Mouse (Mus musculus): ENCODE measurements around the gene Anapc7. TPM values are rescaled to one million over a fixed set of nuclear protein-coding genes. Genes with fewer than 3 reads are reported as not detected.
"Not testable (repeated sequence)": the region's sequence is repeated elsewhere in the genome, so short reads cannot be mapped to it uniquely, and the experiment has no call there.

Anapc7 gene
- polyA plus RNA-seq, 1 experiment from 2014 or later: 56.1 TPM

DNA sequence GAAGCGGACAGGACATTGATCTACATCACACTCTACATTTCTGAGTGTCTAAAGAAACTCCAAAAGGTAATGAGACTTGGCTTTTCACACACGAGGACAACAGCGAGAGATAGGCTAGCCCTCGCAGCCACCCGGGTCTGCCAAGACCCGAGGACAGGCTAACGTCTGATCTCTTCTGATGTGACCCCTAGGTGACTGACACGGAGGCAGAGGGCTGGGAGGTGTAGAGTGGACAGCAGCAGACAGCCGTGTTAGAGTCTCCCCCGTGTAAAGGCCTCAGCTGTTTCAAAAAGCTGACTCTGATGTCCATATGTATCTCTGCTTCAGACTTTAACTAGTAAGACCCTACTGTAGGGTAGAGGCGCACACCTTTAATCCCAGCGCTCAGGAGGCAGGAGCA, 18.1 kb upstream of the Anapc7 start:
- CTCF ChIA-PET: interaction anchor here (0.8 kb wide), 1 partner anchor 9 kb away, joined by 3 read pairs; no protein-coding TSS in a partner anchor
- in situ Hi-C loops (cut with MboI; ENCODE audit: low pct_unique_long_range_greater_than_20kb): loop anchor here (5.0 kb wide), 2 partner anchors 224 to 324 kb away; no protein-coding TSS in a partner anchor
- no peaks in the 10 kb centered on the region for H3K27me3 ChIP-seq
- POLR2A ChIA-PET: no interaction called here
- DNase-seq (ENCODE audit: low read depth, low spot score): no peak
- no peak for ATAC-seq
- TF ChIP-seq CTCF (IDR thresholded peaks at IDR 0.05): no peak

DNA sequence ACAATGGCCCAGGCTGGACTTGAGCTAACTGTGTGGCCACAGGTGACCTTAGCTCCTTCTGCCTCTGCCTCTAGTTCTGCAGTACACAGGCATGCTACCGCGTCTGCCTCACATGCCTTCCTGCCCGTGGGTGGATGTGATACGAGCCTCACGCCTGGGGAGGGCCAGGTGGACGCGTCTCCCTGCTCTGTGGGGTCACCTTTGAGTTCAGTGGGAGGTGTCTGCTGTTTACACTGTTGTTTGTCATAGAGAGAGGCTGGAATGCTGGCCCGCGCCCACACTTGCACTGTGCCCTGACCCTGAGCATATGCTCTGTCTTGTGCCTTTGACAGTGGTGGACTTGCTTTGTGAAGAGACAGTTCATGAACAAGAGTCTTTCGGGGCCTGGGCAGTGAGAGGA, 16.0 kb upstream of the Anapc7 start:
- no peaks in the 10 kb centered on the region for H3K27me3 ChIP-seq
- ChIA-PET CTCF (no interaction called here), POLR2A (interaction anchor here (1.0 kb wide), 1 partner anchor 95 kb away, joined by 13 read pairs; no protein-coding TSS in a partner anchor)
- no peak for TF ChIP-seq CTCF (IDR thresholded peaks at IDR 0.05)
- in situ Hi-C loops (cut with MboI; ENCODE audit: low pct_unique_long_range_greater_than_20kb): no loop called here
- DNase-seq (ENCODE audit: low read depth, low spot score) (no peak), ATAC-seq (no peak)

DNA sequence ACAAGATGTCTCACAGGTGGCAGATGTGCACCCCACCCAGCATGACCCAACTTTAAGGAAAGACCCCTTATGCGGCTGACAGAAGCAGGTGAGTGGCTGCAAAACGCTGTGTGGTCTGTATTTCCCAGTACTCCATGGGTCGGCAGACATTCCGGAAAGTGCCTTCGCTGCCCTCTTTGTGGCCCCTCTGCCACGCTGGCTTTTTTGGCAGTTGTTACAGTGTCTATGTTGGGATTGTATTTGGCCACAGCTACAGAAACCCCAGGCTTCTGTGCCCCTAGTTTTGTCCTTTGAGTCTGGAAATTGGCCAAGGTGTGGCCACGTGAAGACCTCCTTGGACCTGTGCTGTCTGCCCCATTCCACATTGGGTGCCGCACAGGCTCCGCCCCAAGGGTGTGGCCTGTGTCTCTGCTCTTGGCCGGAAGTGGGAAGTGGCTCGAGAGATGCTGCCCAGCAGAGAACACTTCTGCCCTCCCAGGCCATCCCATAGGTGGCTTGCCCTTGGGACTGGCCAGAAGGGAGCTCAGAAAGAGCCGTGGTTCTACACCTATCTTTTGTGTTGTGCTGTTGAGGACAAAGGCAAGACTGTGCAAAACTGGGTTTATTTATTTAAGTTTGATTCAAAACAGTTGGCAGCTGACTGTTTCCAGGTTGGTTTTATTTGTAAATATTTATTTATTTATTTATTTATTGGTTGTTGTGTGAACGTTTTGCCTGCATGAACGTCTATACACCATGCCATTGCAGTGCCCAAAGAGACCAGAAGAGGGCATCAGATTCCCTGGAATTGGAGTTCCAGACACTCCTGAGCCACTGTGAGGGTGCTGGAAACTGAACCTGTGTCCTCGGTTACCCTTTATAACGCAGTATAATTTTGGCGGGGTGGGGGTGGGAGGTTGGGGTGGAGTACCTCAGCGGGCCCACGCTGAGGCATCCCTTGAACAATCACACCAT, 11.5 kb upstream of the Anapc7 start:
- H3K27me3 ChIP-seq: no peaks in the 10 kb centered on the region
- ATAC-seq: no peak
- no peak for DNase-seq (ENCODE audit: low read depth, low spot score)
- ChIA-PET POLR2A (no interaction called here), CTCF (interaction anchor here (1.1 kb wide), 1 partner anchor 16 kb away, joined by 3 read pairs; no protein-coding TSS in a partner anchor)
- in situ Hi-C loops (cut with MboI; ENCODE audit: low pct_unique_long_range_greater_than_20kb): no loop called here
- TF ChIP-seq CTCF (IDR thresholded peaks at IDR 0.05): no peak

DNA sequence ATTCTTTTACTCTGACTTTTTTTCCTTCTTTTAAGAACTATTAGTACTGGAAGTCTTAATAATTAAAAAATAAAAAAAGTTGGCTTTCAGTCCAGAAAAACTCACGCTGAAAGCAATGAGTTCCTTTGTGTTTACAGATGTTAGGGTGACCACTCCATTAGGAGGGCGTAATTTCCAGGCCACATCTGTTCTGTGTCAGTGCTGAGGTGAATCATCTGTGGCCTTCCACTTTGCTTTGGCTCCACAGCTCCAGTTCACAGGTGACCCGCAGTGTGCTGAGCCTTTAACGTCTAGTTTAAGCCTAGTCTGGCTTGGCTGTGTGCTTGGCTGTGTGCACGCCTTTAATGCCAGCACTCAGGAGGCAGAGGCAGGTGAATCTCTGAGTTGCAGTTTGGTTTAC, 9.6 kb upstream of the Anapc7 start:
- ATAC-seq (no peak), DNase-seq (ENCODE audit: low read depth, low spot score) (no peak)
- no peak for TF ChIP-seq CTCF (IDR thresholded peaks at IDR 0.05)
- H3K27me3 ChIP-seq: no peaks in the 10 kb centered on the region
- in situ Hi-C loops (cut with MboI; ENCODE audit: low pct_unique_long_range_greater_than_20kb): no loop called here
- POLR2A ChIA-PET: interaction anchor here (0.7 kb wide), 1 partner anchor 200 kb away, joined by 3 read pairs; no protein-coding TSS in a partner anchor
- CTCF ChIA-PET: interaction anchor here (1.4 kb wide), 1 partner anchor 14 kb away, joined by 4 read pairs; no protein-coding TSS in a partner anchor

DNA sequence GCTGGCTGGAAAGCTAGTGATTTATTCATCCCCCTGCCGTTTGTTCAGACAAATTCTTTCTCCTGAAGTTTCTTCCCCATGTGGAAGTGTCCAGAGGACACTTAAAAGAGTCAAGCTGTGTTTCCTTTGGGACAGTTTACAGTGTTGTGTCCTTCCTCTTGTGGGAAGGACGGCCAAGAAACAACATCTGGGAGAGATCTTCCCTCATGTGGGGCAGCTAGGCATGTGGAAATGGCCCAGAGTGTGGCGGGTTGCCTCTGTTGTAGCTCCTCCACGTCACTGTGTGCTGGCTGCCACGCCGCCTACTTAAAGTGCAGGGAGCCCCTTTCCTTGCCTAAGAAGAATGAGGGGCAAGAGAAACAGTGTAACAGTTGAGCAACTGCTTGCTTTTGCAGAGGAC, 8.7 kb upstream of the Anapc7 start:
- in situ Hi-C loops (cut with MboI; ENCODE audit: low pct_unique_long_range_greater_than_20kb): no loop called here
- DNase-seq (ENCODE audit: low read depth, low spot score) (no peak), ATAC-seq (no peak)
- ChIA-PET CTCF (interaction anchor here (1.4 kb wide), 1 partner anchor 15 kb away, joined by 4 read pairs; no protein-coding TSS in a partner anchor), POLR2A (interaction anchor here (0.7 kb wide), 1 partner anchor 199 kb away, joined by 3 read pairs; no protein-coding TSS in a partner anchor)
- no peak for TF ChIP-seq CTCF (IDR thresholded peaks at IDR 0.05)
- H3K27me3 ChIP-seq: no peaks in the 10 kb centered on the region

DNA sequence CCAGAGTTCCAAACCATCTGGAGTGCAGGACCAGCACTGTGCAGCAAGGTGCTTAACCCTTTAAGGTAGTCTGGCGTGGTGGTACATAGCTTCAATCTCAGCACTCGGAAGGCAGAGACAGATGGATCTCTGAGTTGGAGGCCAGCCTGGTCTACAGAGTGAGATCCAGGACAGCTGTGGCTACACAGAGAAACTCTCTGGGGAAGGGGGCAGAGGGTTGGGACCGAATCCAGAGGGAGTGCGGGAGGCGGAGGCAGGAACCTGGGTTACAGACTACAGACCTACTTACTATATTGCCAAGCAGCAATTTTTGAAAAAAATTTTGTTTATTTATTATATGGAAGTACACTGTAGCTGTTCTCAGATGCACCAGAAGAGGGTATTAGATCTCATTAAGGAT, 7.1 kb upstream of the Anapc7 start:
- no peak for DNase-seq (ENCODE audit: low read depth, low spot score)
- CTCF ChIA-PET: no interaction called here
- no peak for TF ChIP-seq CTCF (IDR thresholded peaks at IDR 0.05)
- POLR2A ChIA-PET: no interaction called here
- no peak for ATAC-seq
- in situ Hi-C loops (cut with MboI; ENCODE audit: low pct_unique_long_range_greater_than_20kb): no loop called here
- no peaks in the 10 kb centered on the region for H3K27me3 ChIP-seq

DNA sequence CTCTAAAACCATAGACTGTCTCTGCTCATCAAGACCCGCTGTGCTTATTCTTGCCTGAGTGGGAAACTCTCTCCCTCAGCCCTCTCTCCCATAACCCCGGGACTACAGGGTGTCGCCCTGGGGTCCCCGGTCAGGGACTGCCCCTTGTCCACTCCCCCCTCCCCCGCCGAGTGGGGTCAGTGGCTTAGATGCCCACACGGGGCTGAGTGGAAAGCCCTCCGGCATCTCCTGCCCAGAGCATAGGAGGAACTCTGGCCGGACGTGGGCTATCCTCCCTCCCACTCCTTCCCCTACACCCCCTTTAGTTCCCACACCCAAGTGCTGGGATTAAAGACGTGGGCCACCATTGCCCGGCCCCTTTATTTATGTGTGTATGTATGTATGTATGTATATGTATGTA, 6.0 kb upstream of the Anapc7 start:
- DNase-seq (ENCODE audit: low read depth, low spot score) (no peak), ATAC-seq (no peak)
- CTCF ChIA-PET: interaction anchor here (1.0 kb wide), 1 partner anchor 242 kb away, joined by 3 read pairs; no protein-coding TSS in a partner anchor
- no peak for TF ChIP-seq CTCF (IDR thresholded peaks at IDR 0.05)
- H3K27me3 ChIP-seq: no peaks in the 10 kb centered on the region
- POLR2A ChIA-PET: no interaction called here
- in situ Hi-C loops (cut with MboI; ENCODE audit: low pct_unique_long_range_greater_than_20kb): no loop called here

DNA sequence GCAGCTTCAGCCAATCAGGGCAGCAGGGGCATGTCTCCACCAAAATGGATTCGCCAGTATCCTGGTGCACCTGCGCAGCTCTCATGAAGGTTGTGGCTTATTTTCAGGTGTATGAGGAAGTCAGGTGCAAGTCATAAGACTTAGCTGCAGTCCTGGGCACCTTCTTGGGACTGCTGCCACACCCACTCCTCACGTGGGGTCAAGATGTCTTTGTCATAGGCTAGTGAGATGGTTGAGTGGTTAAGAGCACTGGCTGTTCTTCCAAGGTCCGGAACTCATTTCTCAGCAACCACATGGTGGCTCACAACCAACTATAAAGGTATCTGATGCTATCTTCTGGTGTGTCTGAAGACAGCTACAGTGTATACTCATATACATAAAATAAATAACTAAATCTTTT, 817 bp upstream of the Anapc7 start:
- H3K27me3 ChIP-seq; in situ Hi-C loops (cut with MboI; ENCODE audit: low pct_unique_long_range_greater_than_20kb); ATAC-seq; POLR2A ChIA-PET; DNase-seq (ENCODE audit: low read depth, low spot score); CTCF ChIA-PET: not testable (repeated sequence)

DNA sequence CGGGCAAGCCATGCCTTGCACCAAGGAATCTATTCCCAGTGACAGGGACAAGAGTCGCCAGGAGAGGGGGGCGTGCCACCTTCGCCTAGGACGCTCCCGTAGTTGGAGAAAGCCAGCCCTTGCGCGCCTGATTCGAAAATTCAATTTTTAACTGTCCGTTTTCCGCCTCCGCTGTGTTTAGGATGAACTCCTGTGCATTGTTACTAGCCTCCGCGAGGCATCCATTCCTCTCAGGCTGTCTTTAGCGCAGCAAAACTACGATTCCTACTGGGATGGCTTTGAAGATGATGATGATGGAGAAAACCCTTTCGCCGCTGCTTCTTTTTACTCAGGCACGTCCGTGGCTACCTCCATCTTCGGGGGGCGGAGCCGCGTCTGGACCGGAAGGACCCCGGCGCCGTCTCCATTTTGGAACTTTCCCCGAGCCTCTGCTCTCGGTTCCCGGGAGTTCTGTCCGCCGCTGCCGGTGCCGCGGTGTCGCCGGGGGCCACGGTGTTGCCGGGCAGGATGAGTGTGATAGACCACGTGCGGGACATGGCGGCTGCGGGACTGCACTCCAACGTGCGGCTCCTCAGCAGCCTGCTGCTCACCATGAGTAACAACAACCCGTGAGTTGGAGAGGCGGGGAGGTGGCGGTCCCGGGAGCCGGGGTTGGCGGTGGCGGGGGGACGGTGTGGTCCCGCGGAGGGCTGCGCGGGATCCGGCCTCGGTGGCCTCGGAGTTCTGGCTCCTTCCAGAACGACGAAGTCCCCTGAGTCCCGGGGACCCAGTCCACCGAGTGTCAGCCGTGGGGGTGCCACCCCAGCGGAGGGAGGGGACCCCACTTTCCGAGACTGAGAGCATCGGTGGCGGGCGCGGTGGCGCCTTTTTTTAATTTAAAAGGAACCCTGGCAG, 825 bp downstream of the Anapc7 start:
- CTCF ChIA-PET: interaction anchor here (1.7 kb wide), 1 partner anchor 15 kb away, joined by 3 read pairs; no protein-coding TSS in a partner anchor
- ATAC-seq (peak; percentile 57), DNase-seq (ENCODE audit: low read depth, low spot score) (peak; percentile 84)
- no peaks in the 10 kb centered on the region for H3K27me3 ChIP-seq
- in situ Hi-C loops (cut with MboI; ENCODE audit: low pct_unique_long_range_greater_than_20kb): no loop called here
- POLR2A ChIA-PET: no interaction called here
- TF ChIP-seq CTCF (IDR thresholded peaks at IDR 0.05): no peak

DNA sequence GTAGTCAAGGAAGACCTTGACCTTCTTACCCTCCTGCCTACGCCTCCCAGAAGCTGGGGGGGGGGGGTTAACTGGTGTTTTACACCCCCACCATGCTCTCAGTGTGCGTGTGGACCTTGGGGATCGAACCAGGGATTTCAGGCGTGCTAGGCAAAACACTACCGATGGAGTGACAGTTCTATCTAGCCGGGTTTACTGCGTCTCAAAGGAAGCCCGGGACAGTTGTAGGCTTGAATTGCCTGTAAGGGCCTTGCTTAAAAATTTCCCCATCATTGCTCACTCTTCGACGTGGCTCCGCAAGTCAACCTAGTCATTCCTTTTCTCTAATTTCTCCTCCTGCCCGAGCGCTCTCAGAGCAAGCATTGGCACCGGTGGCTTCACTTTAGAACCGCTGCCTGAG, 1.6 kb downstream of the Anapc7 start:
- no peak for TF ChIP-seq CTCF (IDR thresholded peaks at IDR 0.05)
- POLR2A ChIA-PET: interaction anchor here (0.6 kb wide), 2 partner anchors 25 to 324 kb away, joined by 3 read pairs; no protein-coding TSS in a partner anchor
- in situ Hi-C loops (cut with MboI; ENCODE audit: low pct_unique_long_range_greater_than_20kb): no loop called here
- H3K27me3 ChIP-seq: no peaks in the 10 kb centered on the region
- no peak for DNase-seq (ENCODE audit: low read depth, low spot score)
- CTCF ChIA-PET: interaction anchor here (1.7 kb wide), 1 partner anchor 14 kb away, joined by 3 read pairs; no protein-coding TSS in a partner anchor
- ATAC-seq: peak; percentile 25

Measured in Patski (cell line).